In the genomic region with DNA sequence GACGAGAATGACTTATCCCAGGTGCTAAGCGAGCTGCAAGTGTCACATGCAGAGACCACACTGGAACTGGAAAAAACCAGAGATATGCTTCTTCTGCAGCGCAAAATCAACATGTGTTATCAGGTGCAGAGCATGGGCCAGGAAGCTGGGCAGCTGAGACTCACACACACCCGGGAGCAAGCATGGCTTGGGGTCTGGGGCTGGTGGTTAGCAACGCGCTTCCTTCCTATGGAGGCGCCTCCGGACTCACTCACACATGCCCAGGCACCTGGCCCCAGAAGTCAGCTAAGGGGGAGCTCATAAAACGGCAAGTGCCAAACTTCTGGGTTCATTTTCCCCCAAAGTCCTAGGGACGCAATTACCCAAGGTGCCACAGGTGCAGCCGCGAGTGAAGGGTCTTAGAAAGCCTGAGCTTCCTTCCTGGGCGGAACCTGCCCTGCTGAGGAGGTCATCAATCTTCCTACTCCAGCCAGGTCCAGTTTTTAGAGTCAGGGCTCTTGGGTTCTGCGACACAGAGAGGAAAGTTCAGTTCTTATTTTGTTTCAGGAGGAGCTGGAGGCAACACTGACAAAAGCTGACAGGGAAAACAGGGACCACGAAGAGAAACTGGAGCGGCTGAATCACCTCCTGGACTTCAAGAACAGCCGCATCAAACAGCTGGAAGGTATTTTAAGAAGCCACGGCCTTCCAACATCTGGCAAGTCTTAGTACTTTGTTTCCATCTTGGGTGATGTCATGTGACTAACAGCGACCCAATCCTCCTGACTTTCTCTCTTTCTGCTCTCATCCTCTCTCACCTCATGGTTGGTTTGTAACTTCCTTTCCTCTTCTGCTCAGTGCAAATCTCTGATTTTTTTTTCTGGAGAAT, we compare ENCODE assay signal across 8 mouse cellular contexts. TPM values are rescaled to one million over a fixed set of nuclear protein-coding genes. Genes with fewer than 3 reads are reported as not detected.
DNase-seq lines count a peak whose midpoint lies in the region; ATAC-seq and TF ChIP-seq lines count a peak whose summit lies in the region.
"Had no signal": no experiment of that assay in that cellular context is flagged by ENCODE, and none has a peak within 500 bp of the region (broad histone marks: within the 10 kb centered on the region; RNA-seq: fewer than 3 reads in every experiment).

No protein-coding gene starts in this region.

- no peaks in the 10 kb centered on the region for H3K27me3 ChIP-seq in spleen, adult 2 months (ENCODE audit: control insufficient read depth, insufficient read depth, low read length)
- no peaks in the 10 kb centered on the region for H3K27me3 ChIP-seq in embryonic facial prominence, embryonic 14.5 days (replicated peaks; ENCODE audit: control insufficient read depth, insufficient read depth, low read length)

- 6% methylated on average over 19 of the region's 19 CpGs for WGBS in spleen, adult 2 months
- WGBS in embryonic facial prominence, embryonic 14.5 days: 48% methylated on average over 19 of the region's 19 CpGs
- WGBS in macrophage (ENCODE audit: missing documents): 7% methylated on average over 17 of the region's 19 CpGs

- no peaks in the 10 kb centered on the region for H3K9me3 ChIP-seq in embryonic facial prominence, embryonic 14.5 days (ENCODE audit: control insufficient read depth, low read length)

- no peaks in the 10 kb centered on the region for H3K79me2 ChIP-seq in macrophage (ENCODE audit: inconsistent target)

- H3K4me3 ChIP-seq in spleen, adult 2 months (ENCODE audit: extremely low read depth, insufficient read depth, insufficient read length): peak overlapping the region; percentile 64
- H3K4me3 ChIP-seq in embryonic facial prominence, embryonic 14.5 days (ENCODE audit: low read depth, low read length): no peak overlapping the region
- H3K4me3 ChIP-seq in macrophage (ENCODE audit: inconsistent target): peak overlapping the region; percentile 25

- peak overlapping the region; percentile 79 for H3K27ac ChIP-seq in spleen, adult 2 months (ENCODE audit: insufficient read depth, low read length)
- no peak overlapping the region for H3K27ac ChIP-seq in embryonic facial prominence, embryonic 14.5 days (replicated peaks; ENCODE audit: low read depth, low read length)
- 0 out of 2 replicates have a peak overlapping the region, but pooled peaks have one; percentile 12 for H3K27ac ChIP-seq in macrophage

- no peak for TF ChIP-seq CTCF in spleen, adult 2 months (IDR thresholded peaks at IDR 0.05; ENCODE audit: extremely low read depth, insufficient read depth, insufficient read length, insufficient replicate concordance)

- DNase-seq in spleen, adult 2 months (ENCODE audit: low read depth in 1 of 2, low spot score in 2 of 2): peak; percentile 25 to 56
- no peak for DNase-seq in spleen, postnatal 14 days (ENCODE audit: low spot score in 2 of 2)
- peak; percentile 45 for DNase-seq in embryonic facial prominence, embryonic 14.5 days (ENCODE audit: low spot score)
- no peak for DNase-seq in cerebellum, postnatal 14 days
- DNase-seq: cerebellum, adult 9-10 months had no signal

- H3K36me3 ChIP-seq in spleen, adult 2 months (ENCODE audit: control insufficient read depth, insufficient read depth, low read length): no peaks in the 10 kb centered on the region; the same call in 1 of the 2 replicates
- no peaks in the 10 kb centered on the region for H3K36me3 ChIP-seq in embryonic facial prominence, embryonic 14.5 days (ENCODE audit: control insufficient read depth, insufficient read depth, low read length)
- no peaks in the 10 kb centered on the region for H3K36me3 ChIP-seq in macrophage (ENCODE audit: inconsistent target)

- no peak overlapping the region for H3K9ac ChIP-seq in embryonic facial prominence, embryonic 14.5 days (ENCODE audit: low read depth, low read length)

- no peak for ATAC-seq in embryonic facial prominence, embryonic 14.5 days (ENCODE audit: low read depth)
- ATAC-seq in cerebellum, adult (ENCODE audit: insufficient number of reproducible peaks, low FRiP score, low TSS enrichment): no peak
- ATAC-seq in frontal cortex, adult (ENCODE audit: low TSS enrichment): no peak

- TF ChIP-seq POLR2A in spleen, adult 2 months (IDR thresholded peaks at IDR 0.05; ENCODE audit: low read depth, low read length): no peak; the same call in 1 of the 2 replicates

- H3K4me2 ChIP-seq in embryonic facial prominence, embryonic 14.5 days (ENCODE audit: low read depth, low read length): peak overlapping the region; percentile 20

- peaks cover 6% of the 10 kb centered on the region; the same call in 1 of the 2 replicates for H3K4me1 ChIP-seq in spleen, adult 2 months (ENCODE audit: control insufficient read depth, insufficient read depth, insufficient read length)
- H3K4me1 ChIP-seq in embryonic facial prominence, embryonic 14.5 days (ENCODE audit: control insufficient read depth, insufficient read depth, low read length): no peaks in the 10 kb centered on the region; the same call in 1 of the 2 replicates

RNA-seq across cellular contexts. Expression of a gene that starts 30.3 kb away (rescaled TPM):
- polyA plus RNA-seq in spleen, adult 2 months (2012; rRNA removed): 12.8 and 14.7 TPM in 2 replicates
- 46.7 and 47.0 TPM in 2 replicates for polyA plus RNA-seq in embryonic facial prominence, embryonic 14.5 days (2014; fragmentation: Nextera tagmentation; extraction: Ambion mirVana)
- total RNA-seq in macrophage (2018; cell fraction: chromatin; rRNA removed): 10 to 100 TPM in 11 of 26 experiments, 1 to 10 TPM in 15; 1.7 to 29.5 (median 6.8) TPM
- total RNA-seq in macrophage (2018; cell fraction: cytosol; rRNA removed): 1 to 10 TPM in 15 of 26 experiments, under 1 TPM in 11; 0.41 to 3.0 (median 1.4) TPM
- 10 to 100 TPM in 10 of 26 experiments, 1 to 10 TPM in 16; 1.2 to 21.8 (median 6.9) TPM for total RNA-seq in macrophage (2018; cell fraction: nucleus; rRNA removed)
- 1.3 to 4.3 TPM (median 2.3 TPM) in 3 replicates for polyA plus RNA-seq in macrophage (2018)

RNA-seq across cellular contexts. Expression of a gene that starts 37.0 kb away (rescaled TPM):
- polyA plus RNA-seq in spleen, adult 2 months (2012; rRNA removed): 47.8 and 57.3 TPM in 2 replicates
- polyA plus RNA-seq in embryonic facial prominence, embryonic 14.5 days (2014; fragmentation: Nextera tagmentation; extraction: Ambion mirVana): 498 and 515 TPM in 2 replicates
- 100 to 1,000 TPM; 169 to 445 (median 256) TPM for total RNA-seq in macrophage (2018; cell fraction: chromatin; rRNA removed)
- total RNA-seq in macrophage (2018; cell fraction: cytosol; rRNA removed): 100 to 1,000 TPM; 126 to 208 (median 164) TPM
- 100 to 1,000 TPM; 166 to 390 (median 238) TPM for total RNA-seq in macrophage (2018; cell fraction: nucleus; rRNA removed)
- 156 to 310 TPM (median 188 TPM) in 3 replicates for polyA plus RNA-seq in macrophage (2018)

RNA-seq across cellular contexts. Expression of a gene that starts 56.4 kb away (rescaled TPM):
- polyA plus RNA-seq in spleen, adult 2 months (2012; rRNA removed): 7.7 and 8.7 TPM in 2 replicates
- 48.7 and 60.0 TPM in 2 replicates for polyA plus RNA-seq in embryonic facial prominence, embryonic 14.5 days (2014; fragmentation: Nextera tagmentation; extraction: Ambion mirVana)
- 100 to 1,000 TPM in 6 of 26 experiments, 10 to 100 TPM in 20; 53.4 to 128 (median 84.3) TPM for total RNA-seq in macrophage (2018; cell fraction: chromatin; rRNA removed)
- 10 to 100 TPM; 43.7 to 77.4 (median 63.7) TPM for total RNA-seq in macrophage (2018; cell fraction: cytosol; rRNA removed)
- total RNA-seq in macrophage (2018; cell fraction: nucleus; rRNA removed): 100 to 1,000 TPM in 2 of 26 experiments, 10 to 100 TPM in 24; 51.1 to 103 (median 65.4) TPM
- polyA plus RNA-seq in macrophage (2018): 37.9 to 74.0 TPM (median 56.6 TPM) in 3 replicates

Comparison
In these comparisons a context has a peak if more than half of its experiments do, and no peak if none do; other contexts are left out.
1. DNase-seq: peak in spleen, adult 2 months (2 of 2) and embryonic facial prominence, embryonic 14.5 days (single experiment); none in spleen, postnatal 14 days (0 of 2) and cerebellum, postnatal 14 days (0 of 2).